Comparison of ENCODE assay signal across 8 mouse cellular contexts in the genomic region with DNA sequence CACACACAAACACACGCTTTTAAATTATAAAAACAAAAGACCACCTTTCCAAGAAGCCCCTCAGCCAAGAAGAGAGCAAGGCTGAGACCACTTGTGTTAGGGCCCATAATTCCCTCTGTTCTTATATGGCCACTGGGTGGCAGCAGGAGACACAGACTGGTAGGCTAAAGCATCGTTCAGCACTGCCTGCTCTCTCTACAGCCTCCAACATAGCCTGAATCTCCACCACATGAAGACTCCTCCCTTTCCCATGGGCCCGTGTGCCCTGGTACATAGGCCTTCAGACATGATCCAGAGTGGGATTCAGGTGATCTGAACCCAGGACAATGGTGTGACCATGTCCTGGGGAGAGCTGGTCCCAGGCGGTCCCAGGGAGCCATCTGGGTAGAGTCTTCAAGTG. TPM values are rescaled to one million over a fixed set of nuclear protein-coding genes. Genes with fewer than 3 reads are reported as not detected.
A peak's percentile ranks its signal among the peaks of the same experiment; 100 is the strongest.
DNase-seq lines count a peak whose midpoint lies in the region; ATAC-seq and TF ChIP-seq lines count a peak whose summit lies in the region.
"Had no signal": no experiment of that assay in that cellular context is flagged by ENCODE, and none has a peak within 500 bp of the region (broad histone marks: within the 10 kb centered on the region; RNA-seq: fewer than 3 reads in every experiment).

No protein-coding gene starts in this region.

- dilution Hi-C loops in CH12.LX (cut with MboI; ENCODE audit: extremely low pct_ligation_motif_present, extremely low pct_unique_long_range_greater_than_20kb, low sequenced_read_pairs), result no loop called here

- H3K4me2 ChIP-seq in CH12.LX (ENCODE audit: insufficient read depth, low read depth, poor library complexity, severe bottlenecking), result no peak overlapping the region
- no peak overlapping the region for H3K4me2 ChIP-seq in embryonic facial prominence, embryonic 13.5 days
- H3K4me2 ChIP-seq: heart, embryonic 13.5 days had no signal

- H3K9me3 ChIP-seq in CH12.LX (replicated peaks; ENCODE audit: low read length), result no peaks in the 10 kb centered on the region
- H3K9me3 ChIP-seq in embryonic facial prominence, embryonic 13.5 days, result no peaks in the 10 kb centered on the region
- H3K9me3 ChIP-seq: heart, embryonic 13.5 days had no signal

- in situ Hi-C loops in CH12.LX (cut with MboI; ENCODE audit: low pct_ligation_motif_present, low pct_unique_long_range_greater_than_20kb, low sequenced_read_pairs), result no loop called here

- peak; percentile 40 to 81 for TF ChIP-seq CTCF in CH12.LX (conservative IDR thresholded peaks at IDR 0.05 in 1 of 2, IDR thresholded peaks at IDR 0.05 in 1 of 2; ENCODE audit: low read depth in 2 of 2, low read length in 2 of 2)

- H3K36me3 ChIP-seq in CH12.LX (replicated peaks in 1 of 2; ENCODE audit: control insufficient read depth in 1 of 2, insufficient read depth in 1 of 2, low read length in 1 of 2), result peaks cover 20 to 62% of the 10 kb centered on the region in 2 experiments
- peaks cover 19% of the 10 kb centered on the region for H3K36me3 ChIP-seq in embryonic facial prominence, embryonic 13.5 days

- DNase-seq in CH12.LX (ENCODE audit: extremely low read depth) (peak; percentile 55), ZHBTc4 (ENCODE audit: low read depth, low spot score) (peak; percentile 72)
- peak; percentile 75 for DNase-seq in heart, postnatal 4 days
- peak; percentile 42 to 84 for DNase-seq in layer of hippocampus, adult 18-20 months (ENCODE audit: low spot score in 2 of 2)
- DNase-seq in lung, adult 18-20 months, result peak; percentile 37 to 39

- TF ChIP-seq POLR2A in CH12.LX (IDR thresholded peaks at IDR 0.05; ENCODE audit: low read depth, low read length), result no peak

- H3K27me3 ChIP-seq in CH12.LX (replicated peaks), result no peaks in the 10 kb centered on the region
- H3K27me3 ChIP-seq in embryonic facial prominence, embryonic 13.5 days, result no peaks in the 10 kb centered on the region
- H3K27me3 ChIP-seq: heart, embryonic 13.5 days had no signal

- no peak overlapping the region for H3K4me3 ChIP-seq in CH12.LX (replicated peaks in 1 of 3; ENCODE audit: low read depth in 2 of 3, low read length in 2 of 3, poor library complexity in 1 of 3)
- H3K4me3 ChIP-seq in embryonic facial prominence, embryonic 13.5 days, result no peak overlapping the region
- H3K4me3 ChIP-seq: heart, embryonic 13.5 days had no signal

- H3K4me1 ChIP-seq in CH12.LX (ENCODE audit: control insufficient read depth in 1 of 2, insufficient read depth in 2 of 2), result no peaks in the 10 kb centered on the region
- H3K4me1 ChIP-seq in embryonic facial prominence, embryonic 13.5 days, result peaks cover 12% of the 10 kb centered on the region

- H3K9ac ChIP-seq in CH12.LX (ENCODE audit: insufficient read depth, low read depth), result no peak overlapping the region
- H3K9ac ChIP-seq in embryonic facial prominence, embryonic 13.5 days, result no peak overlapping the region

- TF ChIP-seq EP300 in CH12.LX (IDR thresholded peaks at IDR 0.05; ENCODE audit: low read length), result no peak

- no peak for ATAC-seq in embryonic facial prominence, embryonic 13.5 days (ENCODE audit: insufficient number of reproducible peaks, insufficient read depth, low FRiP score, low TSS enrichment, low read depth)
- ATAC-seq in neutrophil, adult 5-6 weeks (ENCODE audit: extremely low read depth, insufficient number of reproducible peaks, low FRiP score, poor library complexity, severe bottlenecking), result peak; percentile 54; the same call in 1 of the 2 replicates

- H3K79me2 ChIP-seq in CH12.LX (replicated peaks; ENCODE audit: control insufficient read depth, extremely low read depth, insufficient read depth, poor library complexity, severe bottlenecking), result no peaks in the 10 kb centered on the region

- peak; percentile 74 for TF ChIP-seq RAD21 in CH12.LX (IDR thresholded peaks at IDR 0.05; ENCODE audit: low read depth, low read length)

- WGBS in embryonic facial prominence, embryonic 13.5 days, result 23% methylated on average over 4 of the region's 4 CpGs

- H3K27ac ChIP-seq in CH12.LX (ENCODE audit: insufficient read depth, low read depth), result no peak overlapping the region
- H3K27ac ChIP-seq in embryonic facial prominence, embryonic 13.5 days, result 0 out of 2 replicates have a peak overlapping the region, but pooled peaks have one; percentile 60
- H3K27ac ChIP-seq: heart, embryonic 13.5 days had no signal

TF ChIP-seq in CH12.LX, 34 proteins besides CTCF, POLR2A, EP300 and RAD21:
- TF ChIP-seq ZC3H11A (IDR thresholded peaks at IDR 0.05; ENCODE audit: low read depth, low read length) (peak; percentile 17; the same call in 1 of the 2 replicates), SMC3 (IDR thresholded peaks at IDR 0.05; ENCODE audit: low read depth, low read length) (peak; percentile 89), CHD1 (IDR thresholded peaks at IDR 0.05; ENCODE audit: low read depth, low read length) (no peak)

RNA-seq across cellular contexts. Expression of gene Myl3, which starts 24.9 kb away (rescaled TPM):
- total RNA-seq in CH12.LX (2012; rRNA removed) (not detected in 2 replicates), CH12.LX (2014; rRNA removed) (not detected in 2 replicates)
- polyA plus RNA-seq in CH12.LX (2012; ENCODE audit: insufficient read length, low read depth), result not detected in 2 replicates
- polyA plus RNA-seq in embryonic facial prominence, embryonic 13.5 days (2015; fragmentation: Nextera tagmentation; extraction: Ambion mirVana), result 1.6 and 12.3 TPM in 2 replicates
- 1,000 to 10,000 TPM; 8,328 to 9,816 TPM for total RNA-seq in heart, postnatal 4 days (2021)
- not detected for total RNA-seq in layer of hippocampus, adult 18-20 months (2021)
- not detected in 2 replicates for total RNA-seq in neutrophil, adult 5-6 weeks (2017)

RNA-seq across cellular contexts. Expression of gene Pth1r, which starts 30.2 kb away (rescaled TPM):
- total RNA-seq in CH12.LX (2012; rRNA removed) (0.34 and 0.76 TPM in 2 replicates), CH12.LX (2014; rRNA removed) (not detected in 2 replicates)
- 0.10 and 0.35 TPM in 2 replicates for polyA plus RNA-seq in CH12.LX (2012; ENCODE audit: insufficient read length, low read depth)
- polyA plus RNA-seq in embryonic facial prominence, embryonic 13.5 days (2015; fragmentation: Nextera tagmentation; extraction: Ambion mirVana), result 138 and 165 TPM in 2 replicates
- 10 to 100 TPM; 16.4 to 19.3 TPM for total RNA-seq in heart, postnatal 4 days (2021)
- 1 to 10 TPM; 3.9 TPM for total RNA-seq in layer of hippocampus, adult 18-20 months (2021)
- total RNA-seq in neutrophil, adult 5-6 weeks (2017), result not detected in 2 replicates

Comparison
In these comparisons a context has a peak if more than half of its experiments do, and no peak if none do; other contexts are left out.
1. RNA of gene Myl3, which starts 24.9 kb away (total RNA-seq): 8,328 to 9,816 TPM in heart, postnatal 4 days; not detected in layer of hippocampus, adult 18-20 months, not detected in CH12.LX and not detected in neutrophil, adult 5-6 weeks; every median in the first group is over 1,000 times any median in the second.
2. Peak in every context shown above with its lines, with median percentiles within 50 percentile points of each other: DNase-seq.